10 mouse cellular contexts compared by ENCODE assay signal in genomic region chr1:184335281-184335680, GRCm38 (mm10).
DNase-seq lines count a peak whose midpoint lies in the region; ATAC-seq and TF ChIP-seq lines count a peak whose summit lies in the region.
"Had no signal": no experiment of that assay in that cellular context is flagged by ENCODE, and none has a peak within 500 bp of the region (broad histone marks: within the 10 kb centered on the region; RNA-seq: fewer than 3 reads in every experiment).

No protein-coding gene starts in this region.

- no peaks in the 10 kb centered on the region for H3K27me3 ChIP-seq in midbrain, embryonic 10.5 days (ENCODE audit: low read depth, poor library complexity, severe bottlenecking)
- no peaks in the 10 kb centered on the region for H3K27me3 ChIP-seq in midbrain, embryonic 16.5 days (ENCODE audit: control insufficient read depth, insufficient read depth, low read depth, low read length)
- H3K27me3 ChIP-seq in embryonic facial prominence, embryonic 10.5 days (replicated peaks; ENCODE audit: low read depth, poor library complexity, severe bottlenecking): no peaks in the 10 kb centered on the region
- H3K27me3 ChIP-seq in midbrain, postnatal 0 days (ENCODE audit: insufficient read depth, low read length): no peaks in the 10 kb centered on the region
- 0 out of 2 replicates have a peak, but pooled peaks cover 2% of the 10 kb centered on the region for H3K27me3 ChIP-seq in heart, embryonic 12.5 days (replicated peaks)
- H3K27me3 ChIP-seq: lung, embryonic 15.5 days; neural tube, embryonic 13.5 days had no signal

- no peak for TF ChIP-seq CTCF in midbrain, postnatal 0 days (IDR thresholded peaks at IDR 0.05)

- peak; percentile 18 for DNase-seq in gastrocnemius, postnatal 14 days
- DNase-seq in gastrocnemius, adult 8-10 months (ENCODE audit: low spot score in 2 of 2): no peak
- peak; percentile 19 for DNase-seq in midbrain, embryonic 10.5 days (ENCODE audit: low spot score)
- DNase-seq in embryonic facial prominence, embryonic 10.5 days (ENCODE audit: low spot score): peak; percentile 71
- peak; percentile 65 for DNase-seq in midbrain, postnatal 0 days (ENCODE audit: low spot score)
- DNase-seq in frontal cortex, postnatal 25 days (ENCODE audit: low spot score in 2 of 2): no peak

- no peak overlapping the region for H3K4me3 ChIP-seq in midbrain, embryonic 10.5 days
- H3K4me3 ChIP-seq in midbrain, embryonic 16.5 days (ENCODE audit: low read depth, low read length): no peak overlapping the region
- no peak overlapping the region for H3K4me3 ChIP-seq in embryonic facial prominence, embryonic 10.5 days
- no peak overlapping the region for H3K4me3 ChIP-seq in midbrain, postnatal 0 days (ENCODE audit: low read depth, low read length)
- no peak overlapping the region for H3K4me3 ChIP-seq in heart, embryonic 12.5 days
- H3K4me3 ChIP-seq: lung, embryonic 15.5 days; neural tube, embryonic 13.5 days had no signal

- ATAC-seq in midbrain, embryonic 16.5 days: no peak
- no peak for ATAC-seq in midbrain, postnatal 0 days (ENCODE audit: low FRiP score)
- no peak for ATAC-seq in heart, embryonic 12.5 days (ENCODE audit: insufficient number of reproducible peaks, low FRiP score)

- H3K4me2 ChIP-seq in midbrain, embryonic 16.5 days (ENCODE audit: low read length): no peak overlapping the region
- H3K4me2 ChIP-seq in midbrain, postnatal 0 days (ENCODE audit: low read depth, low read length, poor library complexity, severe bottlenecking): no peak overlapping the region
- H3K4me2 ChIP-seq in heart, embryonic 12.5 days: no peak overlapping the region
- H3K4me2 ChIP-seq: lung, embryonic 15.5 days; neural tube, embryonic 13.5 days had no signal

- no peaks in the 10 kb centered on the region for H3K4me1 ChIP-seq in midbrain, embryonic 10.5 days
- peaks cover 2% of the 10 kb centered on the region; the same call in 1 of the 2 replicates for H3K4me1 ChIP-seq in midbrain, embryonic 16.5 days (ENCODE audit: control insufficient read depth, insufficient read depth, low read length)
- H3K4me1 ChIP-seq in embryonic facial prominence, embryonic 10.5 days: peaks cover 16% of the 10 kb centered on the region
- no peaks in the 10 kb centered on the region for H3K4me1 ChIP-seq in midbrain, postnatal 0 days (ENCODE audit: insufficient read depth, low read length)
- H3K4me1 ChIP-seq in heart, embryonic 12.5 days (replicated peaks): no peaks in the 10 kb centered on the region
- H3K4me1 ChIP-seq: lung, embryonic 15.5 days had no signal

- no peaks in the 10 kb centered on the region for H3K36me3 ChIP-seq in midbrain, embryonic 10.5 days
- no peaks in the 10 kb centered on the region for H3K36me3 ChIP-seq in midbrain, embryonic 16.5 days (ENCODE audit: control insufficient read depth, insufficient read depth, low read length)
- no peaks in the 10 kb centered on the region for H3K36me3 ChIP-seq in embryonic facial prominence, embryonic 10.5 days (replicated peaks)
- no peaks in the 10 kb centered on the region for H3K36me3 ChIP-seq in midbrain, postnatal 0 days (ENCODE audit: insufficient read depth, low read length)
- no peaks in the 10 kb centered on the region for H3K36me3 ChIP-seq in heart, embryonic 12.5 days
- H3K36me3 ChIP-seq: lung, embryonic 15.5 days; neural tube, embryonic 13.5 days had no signal

- intact Hi-C loops in gastrocnemius, postnatal 14 days (cut with DNase I; ENCODE audit: low total_unique reads): no loop called here

- no peak overlapping the region for H3K9ac ChIP-seq in midbrain, embryonic 16.5 days (ENCODE audit: low read depth, low read length)
- H3K9ac ChIP-seq in midbrain, postnatal 0 days (replicated peaks; ENCODE audit: low read length, poor library complexity, severe bottlenecking): no peak overlapping the region
- no peak overlapping the region for H3K9ac ChIP-seq in heart, embryonic 12.5 days
- H3K9ac ChIP-seq: lung, embryonic 15.5 days; neural tube, embryonic 13.5 days had no signal

- H3K27ac ChIP-seq in midbrain, embryonic 10.5 days (replicated peaks): no peak overlapping the region
- H3K27ac ChIP-seq in midbrain, embryonic 16.5 days (ENCODE audit: low read length): no peak overlapping the region
- H3K27ac ChIP-seq in embryonic facial prominence, embryonic 10.5 days (replicated peaks): no peak overlapping the region
- H3K27ac ChIP-seq in midbrain, postnatal 0 days (ENCODE audit: low read depth, low read length): no peak overlapping the region
- no peak overlapping the region for H3K27ac ChIP-seq in heart, embryonic 12.5 days (ENCODE audit: poor library complexity, severe bottlenecking)
- H3K27ac ChIP-seq: lung, embryonic 15.5 days; neural tube, embryonic 13.5 days had no signal

- no peaks in the 10 kb centered on the region for H3K9me3 ChIP-seq in midbrain, embryonic 10.5 days (replicated peaks)
- no peaks in the 10 kb centered on the region for H3K9me3 ChIP-seq in midbrain, embryonic 16.5 days (replicated peaks; ENCODE audit: control insufficient read depth, low read length, poor library complexity, severe bottlenecking)
- no peaks in the 10 kb centered on the region for H3K9me3 ChIP-seq in embryonic facial prominence, embryonic 10.5 days
- H3K9me3 ChIP-seq in midbrain, postnatal 0 days (ENCODE audit: low read length): no peaks in the 10 kb centered on the region
- no peaks in the 10 kb centered on the region for H3K9me3 ChIP-seq in heart, embryonic 12.5 days (replicated peaks)
- H3K9me3 ChIP-seq: lung, embryonic 15.5 days; neural tube, embryonic 13.5 days had no signal

- 62% methylated on average over 6 of the region's 6 CpGs for WGBS in midbrain, embryonic 10.5 days
- WGBS in midbrain, embryonic 16.5 days: 68% methylated on average over 6 of the region's 6 CpGs
- WGBS in embryonic facial prominence, embryonic 10.5 days: 41% methylated on average over 6 of the region's 6 CpGs
- 57% methylated on average over 6 of the region's 6 CpGs for WGBS in midbrain, postnatal 0 days
- 59% methylated on average over 6 of the region's 6 CpGs for WGBS in heart, embryonic 12.5 days

Comparison
In these comparisons a context has a peak if more than half of its experiments do, and no peak if none do; other contexts are left out.
1. DNase-seq: peak in gastrocnemius, postnatal 14 days (single experiment), midbrain, embryonic 10.5 days (single experiment), embryonic facial prominence, embryonic 10.5 days (single experiment) and midbrain, postnatal 0 days (single experiment); none in gastrocnemius, adult 8-10 months (0 of 2) and frontal cortex, postnatal 25 days (0 of 2).